Mouse (Mus musculus) midbrain, postnatal 0 days (tissue): ENCODE measurements at regions not wholly inside any gene's neighbourhood (a gene's known extent, or its start where the extent isn't known, plus 50 kb on each side); places are given as distances from the start of the nearest gene placed in this dataset.
A peak's percentile ranks its signal among the peaks of the same experiment; 100 is the strongest.

Experiments used
- ATAC-seq: fragments of 200-750 bp; cut with Nextera tagmentation; 2 replicates; pipeline ENCODE4 v1.8.0; 2017; ENCODE audit warnings: moderate number of reproducible peaks, mild to moderate bottlenecking, moderate TSS enrichment, moderate library complexity; ENCODE audit not compliant: low FRiP score
- DNase-seq: peaks from one replicate; pipeline ENCODE4 v3.0.0-alpha.2; 2015; ENCODE audit warnings: low spot score
- H3K27ac ChIP-seq: fragments of 300-500 bp; sonication (generic); 2 replicates; pipeline ENCODE4 v1.5.1; 2014; ENCODE audit warnings: low read depth, mild to moderate bottlenecking, low read length, mixed read lengths
- H3K27me3 ChIP-seq: fragments of 300-500 bp; sonication (generic); 2 replicates; pipeline ENCODE4 v1.6.1; 2014; ENCODE audit warnings: low read length, control low read depth, mixed read lengths; ENCODE audit not compliant: insufficient read depth
- H3K36me3 ChIP-seq: fragments of 300-500 bp; sonication (generic); 2 replicates; pipeline ENCODE4 v1.6.1; 2014; ENCODE audit warnings: low read length, control low read depth, mixed read lengths; ENCODE audit not compliant: insufficient read depth
- H3K4me1 ChIP-seq: fragments of 300-500 bp; sonication (generic); 2 replicates; pipeline ENCODE4 v1.6.1; 2014; ENCODE audit warnings: mild to moderate bottlenecking, control low read depth, antibody characterized with exemption, low read length, mixed read lengths; ENCODE audit not compliant: insufficient read depth
- H3K4me2 ChIP-seq: fragments of 300-500 bp; sonication (generic); 2 replicates; pipeline ENCODE4 v1.6.1; 2014; ENCODE audit warnings: low read depth, mild to moderate bottlenecking, low read length, mixed read lengths; ENCODE audit not compliant: poor library complexity, severe bottlenecking
- H3K4me3 ChIP-seq: fragments of 300-500 bp; sonication (generic); 2 replicates; pipeline ENCODE4 v1.5.1; 2014; ENCODE audit warnings: low read depth, mild to moderate bottlenecking, low read length, moderate library complexity
- H3K9ac ChIP-seq: fragments of 300-500 bp; sonication (generic); replicated peaks from 2 replicates; pipeline ENCODE4 v1.6.1; 2014; ENCODE audit warnings: mild to moderate bottlenecking, low read length, moderate library complexity, mixed read lengths; ENCODE audit not compliant: poor library complexity, severe bottlenecking
- H3K9me3 ChIP-seq: fragments of 300-500 bp; sonication (generic); 2 replicates; pipeline ENCODE4 v1.6.1; 2016; ENCODE audit warnings: low read length, control low read depth
- CTCF ChIP-seq: IDR thresholded peaks from 2 replicates; pipeline ENCODE4 v1.5.1; 2016; ENCODE audit warnings: antibody characterized with exemption, mild to moderate bottlenecking
- WGBS: fragments of 180-500 bp; shearing (Covaris S2); extraction: QIAGEN DNeasy Blood & Tissue Kit; methylation state at CpG from one replicate; pipeline ENCODE4 v1.1.7; 2014; 5-methylcytosine and 5-hydroxymethylcytosine counted together

DNA sequence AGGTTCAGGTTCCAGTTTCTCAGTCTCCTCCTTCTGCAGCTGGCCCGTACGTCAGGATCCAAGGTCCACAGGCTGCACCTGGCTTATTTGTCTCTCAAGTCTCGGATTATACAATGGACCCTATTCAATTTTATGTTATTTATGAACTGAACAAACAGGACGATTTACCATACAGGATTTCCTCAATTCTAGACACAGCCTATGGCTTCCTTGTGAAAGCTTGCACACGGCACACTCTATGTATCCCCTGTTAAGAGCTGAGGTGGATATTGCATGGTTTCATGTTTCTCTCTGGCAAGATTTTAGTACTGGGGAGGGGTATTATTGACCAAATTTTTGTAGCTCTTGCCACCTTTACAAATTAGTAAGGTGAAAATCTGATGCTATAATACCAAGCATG is 81.6 kb upstream of the Plcb4 start:
- H3K36me3 ChIP-seq: no peaks in the 10 kb centered on the region
- 92% methylated on average over 5 of the region's 5 CpGs for WGBS
- DNase-seq: no peak
- no peak overlapping the region for H3K4me3 ChIP-seq
- peaks cover 5% of the 10 kb centered on the region; the same call in 1 of the 2 replicates for H3K4me1 ChIP-seq
- H3K27ac ChIP-seq: no peak overlapping the region
- TF ChIP-seq CTCF: no peak
- no peak overlapping the region for H3K4me2 ChIP-seq
- H3K27me3 ChIP-seq: no peaks in the 10 kb centered on the region
- ATAC-seq: no peak
- no peaks in the 10 kb centered on the region for H3K9me3 ChIP-seq
- H3K9ac ChIP-seq: no peak overlapping the region

DNA sequence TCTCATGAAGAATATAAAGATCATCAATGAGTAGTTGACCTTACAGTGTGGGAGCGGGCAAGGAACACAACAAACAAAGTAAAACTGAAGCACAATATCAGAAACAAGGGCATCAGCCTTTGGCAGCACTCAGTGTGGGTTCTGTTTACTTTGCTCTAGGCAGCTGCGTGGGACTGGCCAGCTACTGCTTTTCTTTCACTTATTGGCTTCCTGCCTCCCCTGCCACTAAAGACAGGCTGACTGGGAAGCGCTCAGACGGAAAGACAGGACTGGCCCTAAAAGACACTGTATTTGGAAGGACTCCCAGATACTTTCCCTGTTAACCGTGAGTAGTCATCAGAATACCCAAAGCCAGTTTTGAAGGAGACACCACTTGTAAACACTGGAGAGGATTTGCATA is 80.7 kb upstream of the Plcb4 start:
- WGBS: 44% methylated on average over 5 of the region's 5 CpGs
- no peaks in the 10 kb centered on the region for H3K9me3 ChIP-seq
- H3K4me2 ChIP-seq: no peak overlapping the region
- no peaks in the 10 kb centered on the region for H3K36me3 ChIP-seq
- ATAC-seq (peak; percentile 56; the same call in 1 of the 2 replicates), DNase-seq (peak; percentile 78)
- peaks cover 5% of the 10 kb centered on the region; the same call in 1 of the 2 replicates for H3K4me1 ChIP-seq
- no peak overlapping the region for H3K9ac ChIP-seq
- H3K27me3 ChIP-seq: no peaks in the 10 kb centered on the region
- no peak for TF ChIP-seq CTCF
- no peak overlapping the region for H3K27ac ChIP-seq
- H3K4me3 ChIP-seq: no peak overlapping the region

DNA sequence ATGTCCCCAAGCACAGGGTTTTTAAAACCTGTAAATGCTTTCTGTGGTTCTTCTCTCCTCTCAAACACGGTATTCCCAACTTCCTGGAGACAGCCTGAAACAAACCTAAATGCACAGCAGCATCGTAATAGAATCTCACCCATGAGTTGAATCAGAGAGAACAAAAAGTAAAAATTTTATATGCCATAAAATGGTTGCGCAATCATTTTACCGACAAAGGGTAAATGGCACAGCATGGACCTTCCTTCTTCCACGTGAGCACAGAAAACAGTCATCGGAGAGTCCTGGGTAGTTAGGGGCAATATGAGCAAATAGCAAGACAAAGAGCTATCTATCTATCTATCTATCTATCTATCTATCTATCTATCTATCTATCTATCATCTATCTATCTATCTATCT is 79.3 kb upstream of the Plcb4 start:
- Histone ChIP-seq H3K9me3 (no peaks in the 10 kb centered on the region), H3K4me3 (no peak overlapping the region), H3K4me1 (peaks cover 5% of the 10 kb centered on the region; the same call in 1 of the 2 replicates), H3K4me2 (no peak overlapping the region), H3K27me3 (no peaks in the 10 kb centered on the region), H3K36me3 (no peaks in the 10 kb centered on the region), H3K9ac (no peak overlapping the region), H3K27ac (no peak overlapping the region)
- DNase-seq (no peak), ATAC-seq (no peak)
- WGBS: 97% methylated on average over 6 of the region's 6 CpGs
- no peak for TF ChIP-seq CTCF

DNA sequence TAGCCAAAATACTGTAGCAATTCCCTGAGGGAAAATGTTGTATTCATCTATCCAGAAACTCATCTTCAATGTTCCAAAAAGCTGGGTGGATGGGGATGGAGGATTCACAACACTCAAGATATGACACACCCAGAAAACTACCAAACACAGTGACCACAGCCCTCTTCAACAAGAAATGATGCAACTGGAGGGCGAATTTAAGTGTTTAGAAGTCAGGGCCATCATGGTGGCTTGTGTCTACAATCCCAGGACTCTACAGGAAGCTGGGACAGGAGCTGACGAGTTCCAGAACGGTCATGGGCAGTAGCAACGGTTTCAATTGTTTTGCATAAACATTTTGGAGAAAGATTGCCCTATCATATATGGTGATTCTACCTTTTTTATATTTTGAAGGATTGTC is 78.8 kb upstream of the Plcb4 start:
- no peak overlapping the region for H3K4me3 ChIP-seq
- H3K36me3 ChIP-seq: no peaks in the 10 kb centered on the region
- H3K9ac ChIP-seq: no peak overlapping the region
- H3K9me3 ChIP-seq: no peaks in the 10 kb centered on the region
- H3K27ac ChIP-seq: no peak overlapping the region
- DNase-seq: no peak
- ATAC-seq: no peak
- H3K4me2 ChIP-seq: no peak overlapping the region
- H3K27me3 ChIP-seq: no peaks in the 10 kb centered on the region
- 80% methylated on average over 4 of the region's 4 CpGs for WGBS
- no peak for TF ChIP-seq CTCF
- peaks cover 5% of the 10 kb centered on the region; the same call in 1 of the 2 replicates for H3K4me1 ChIP-seq

GRCm38 (mm10) chr2:135582341-135582740 is 76.5 kb upstream of the Plcb4 start:
- Histone ChIP-seq H3K27ac (no peak overlapping the region), H3K4me2 (no peak overlapping the region), H3K36me3 (no peaks in the 10 kb centered on the region), H3K27me3 (no peaks in the 10 kb centered on the region), H3K9ac (no peak overlapping the region), H3K9me3 (no peaks in the 10 kb centered on the region), H3K4me3 (no peak overlapping the region), H3K4me1 (peaks cover 5% of the 10 kb centered on the region; the same call in 1 of the 2 replicates)
- no peak for DNase-seq
- WGBS: 20% methylated on average over 8 of the region's 8 CpGs
- no peak for ATAC-seq
- no peak for TF ChIP-seq CTCF

GRCm38 (mm10) chr2:135606306-135606705 is 52.5 kb upstream of the Plcb4 start:
- Histone ChIP-seq H3K9me3 (no peaks in the 10 kb centered on the region), H3K27ac (no peak overlapping the region), H3K4me1 (no peaks in the 10 kb centered on the region), H3K4me3 (no peak overlapping the region), H3K4me2 (no peak overlapping the region), H3K27me3 (no peaks in the 10 kb centered on the region), H3K36me3 (no peaks in the 10 kb centered on the region), H3K9ac (no peak overlapping the region)
- ATAC-seq (no peak), DNase-seq (no peak)
- TF ChIP-seq CTCF: no peak
